Mouse (Mus musculus) heart, embryonic 14.5 days (tissue): ENCODE measurements around the gene Cyb561d2. TPM values are rescaled to one million over a fixed set of nuclear protein-coding genes. Genes with fewer than 3 reads are reported as not detected.

Experiments used
- ATAC-seq: fragments of 200-750 bp; cut with Nextera tagmentation; 2 replicates; pipeline ENCODE4 v1.8.0; 2017; ENCODE audit warnings: low read depth, moderate TSS enrichment; ENCODE audit not compliant: insufficient number of reproducible peaks, insufficient read depth, low FRiP score
- H3K27ac ChIP-seq, 2 experiments: fragments of 200-500 bp in 1 of 2; fragments of 300-500 bp in 1 of 2; sonication (generic) in 1 of 2; replicated peaks in 1 of 2; 2 replicates each; pipeline ENCODE4 v1.5.1; 2012 to 2014; ENCODE audit warnings: low read depth in 2 of 2, low read length in 2 of 2, control low read depth in 1 of 2, mild to moderate bottlenecking in 1 of 2, mixed read lengths in 1 of 2; ENCODE audit not compliant: control insufficient read depth in 1 of 2, insufficient read depth in 1 of 2
- H3K27me3 ChIP-seq: fragments of 300-500 bp; sonication (generic); 2 replicates; pipeline ENCODE4 v1.6.1; 2014; ENCODE audit warnings: mild to moderate bottlenecking, low read length, control low read depth; ENCODE audit not compliant: control insufficient read depth, insufficient read depth
- H3K36me3 ChIP-seq: fragments of 300-500 bp; sonication (generic); 2 replicates; pipeline ENCODE4 v1.6.1; 2014; ENCODE audit warnings: mild to moderate bottlenecking, control low read depth, low read length, mixed read lengths; ENCODE audit not compliant: control insufficient read depth, insufficient read depth
- H3K4me1 ChIP-seq, 2 experiments: fragments of 200-500 bp in 1 of 2; fragments of 300-500 bp in 1 of 2; sonication (generic) in 1 of 2; 2 replicates each; pipeline ENCODE4 v1.6.1; 2012 to 2014; ENCODE audit warnings: low read length in 2 of 2, control low read depth in 1 of 2, mixed read lengths in 1 of 2; ENCODE audit not compliant: control insufficient read depth in 2 of 2, insufficient read depth in 2 of 2
- H3K4me2 ChIP-seq: fragments of 300-500 bp; sonication (generic); 2 replicates; pipeline ENCODE4 v1.6.1; 2014; ENCODE audit warnings: mild to moderate bottlenecking, low read length
- H3K4me3 ChIP-seq, 2 experiments: fragments of 200-500 bp in 1 of 2; fragments of 300-500 bp in 1 of 2; sonication (generic) in 1 of 2; 2 replicates each; pipeline ENCODE4 v1.5.1; 2012 to 2014; ENCODE audit warnings: low read length in 2 of 2, mild to moderate bottlenecking in 2 of 2, control low read depth in 1 of 2, low read depth in 1 of 2, moderate library complexity in 1 of 2; ENCODE audit not compliant: control insufficient read depth in 1 of 2, insufficient read depth in 1 of 2
- H3K9ac ChIP-seq: fragments of 300-500 bp; sonication (generic); 2 replicates; pipeline ENCODE4 v1.6.1; 2014; ENCODE audit warnings: mild to moderate bottlenecking, low read length
- H3K9me3 ChIP-seq: fragments of 300-500 bp; sonication (generic); 2 replicates; pipeline ENCODE4 v1.6.1; 2016; ENCODE audit warnings: low read length, control low read depth; ENCODE audit not compliant: control insufficient read depth
- WGBS: fragments of 180-500 bp; shearing (Covaris S2); extraction: QIAGEN DNeasy Blood & Tissue Kit; methylation state at CpG from one replicate; pipeline ENCODE4 v1.1.7; 2014; 5-methylcytosine and 5-hydroxymethylcytosine counted together
- polyA plus RNA-seq: library from polyadenylated mRNA; unstranded; fragments of >200 nt; fragmentation: Nextera tagmentation; extraction: Ambion mirVana; gene quantifications from 2 replicates; pipeline ENCODE4 v1.2.1, GENCODE M21; 2014

The Cyb561d2 gene
- polyA plus RNA-seq, 1 experiment from 2014 or later = 22.8 TPM

DNA sequence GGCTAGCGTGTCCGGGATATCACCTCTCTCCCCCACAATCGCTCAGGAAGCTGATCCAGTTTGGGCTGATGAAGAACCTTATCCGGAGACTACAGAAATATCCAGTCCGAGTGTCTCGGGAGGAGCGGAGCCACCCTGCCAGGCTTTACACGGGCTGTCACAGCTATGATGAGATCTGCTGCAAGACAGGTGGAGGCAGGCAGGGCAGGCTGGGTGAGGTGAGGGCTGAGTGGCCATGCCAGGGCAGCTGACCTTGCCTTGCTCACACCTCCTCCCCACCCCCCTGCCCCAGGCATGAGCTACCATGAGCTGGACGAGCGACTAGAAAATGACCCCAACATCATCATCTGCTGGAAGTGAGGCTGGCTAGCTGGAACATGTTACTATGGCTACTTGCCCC lies 3.2 kb upstream of the Cyb561d2 start:
- no peak overlapping the region for H3K9ac ChIP-seq
- H3K4me3 ChIP-seq = no peak overlapping the region
- H3K4me2 ChIP-seq = no peak overlapping the region
- ATAC-seq = no peak
- peaks cover 18 to 30% of the 10 kb centered on the region in 2 experiments for H3K4me1 ChIP-seq
- peaks cover 24% of the 10 kb centered on the region for H3K36me3 ChIP-seq
- peaks cover 4% of the 10 kb centered on the region for H3K27me3 ChIP-seq
- no peak overlapping the region for H3K27ac ChIP-seq
- WGBS = 83% methylated on average over 10 of the region's 10 CpGs
- H3K9me3 ChIP-seq = no peaks in the 10 kb centered on the region

DNA sequence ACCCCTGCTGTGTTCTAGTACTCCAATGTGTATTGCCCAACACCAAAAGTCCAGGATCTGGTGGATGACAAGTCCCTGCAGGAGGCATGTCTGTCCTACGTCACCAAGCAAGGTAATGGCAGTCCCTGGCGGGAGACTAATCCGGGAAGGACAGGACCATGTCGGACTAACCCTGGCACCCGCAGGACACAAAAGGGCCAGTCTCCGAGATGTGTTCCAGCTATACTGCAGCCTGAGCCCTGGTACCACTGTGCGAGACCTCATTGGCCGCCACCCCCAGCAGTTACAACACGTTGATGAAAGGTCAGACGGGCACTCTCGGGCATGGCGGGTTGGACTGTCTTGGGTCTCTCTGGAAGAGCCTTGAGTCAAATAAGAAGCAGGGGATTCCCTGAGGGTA lies 2.7 kb upstream of the Cyb561d2 start:
- H3K36me3 ChIP-seq = peaks cover 28% of the 10 kb centered on the region
- H3K4me1 ChIP-seq = peaks cover 18 to 30% of the 10 kb centered on the region in 2 experiments
- no peak overlapping the region for H3K9ac ChIP-seq
- H3K9me3 ChIP-seq = no peaks in the 10 kb centered on the region
- no peak overlapping the region for H3K27ac ChIP-seq
- H3K4me3 ChIP-seq = no peak overlapping the region
- no peak overlapping the region for H3K4me2 ChIP-seq
- no peak for ATAC-seq
- H3K27me3 ChIP-seq = peaks cover 3% of the 10 kb centered on the region; the same call in 1 of the 2 replicates
- 88% methylated on average over 12 of the region's 12 CpGs for WGBS

DNA sequence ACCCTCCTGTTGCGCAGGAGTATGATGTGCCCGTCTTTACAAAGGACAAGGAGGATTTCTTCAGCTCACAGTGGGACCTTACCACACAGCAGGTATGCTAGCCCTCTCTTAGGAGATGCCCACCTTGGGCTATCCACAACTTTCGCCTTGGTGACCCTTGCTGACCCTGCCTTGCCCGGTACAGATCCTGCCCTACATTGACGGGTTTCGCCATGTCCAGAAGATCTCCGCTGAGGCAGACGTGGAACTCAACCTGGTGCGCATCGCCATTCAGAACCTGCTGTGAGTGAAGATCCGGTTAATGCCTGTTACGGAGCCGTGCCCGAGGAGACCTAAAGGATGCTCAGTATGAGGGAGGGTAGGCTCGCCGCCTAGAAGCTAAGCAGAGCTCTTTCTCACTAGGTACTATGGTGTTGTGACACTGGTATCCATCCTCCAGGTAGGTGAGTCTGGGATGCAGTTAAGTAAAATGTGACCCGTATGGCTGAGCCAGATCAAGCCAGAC lies 2.3 kb upstream of the Cyb561d2 start:
- ATAC-seq = no peak
- WGBS = 91% methylated on average over 17 of the region's 17 CpGs
- H3K4me3 ChIP-seq = no peak overlapping the region
- H3K36me3 ChIP-seq = peaks cover 33% of the 10 kb centered on the region
- no peak overlapping the region for H3K4me2 ChIP-seq
- H3K4me1 ChIP-seq = peaks cover 18 to 30% of the 10 kb centered on the region in 2 experiments
- H3K27ac ChIP-seq = no peak overlapping the region
- no peaks in the 10 kb centered on the region for H3K9me3 ChIP-seq
- H3K27me3 ChIP-seq = no peaks in the 10 kb centered on the region
- H3K9ac ChIP-seq = no peak overlapping the region

DNA sequence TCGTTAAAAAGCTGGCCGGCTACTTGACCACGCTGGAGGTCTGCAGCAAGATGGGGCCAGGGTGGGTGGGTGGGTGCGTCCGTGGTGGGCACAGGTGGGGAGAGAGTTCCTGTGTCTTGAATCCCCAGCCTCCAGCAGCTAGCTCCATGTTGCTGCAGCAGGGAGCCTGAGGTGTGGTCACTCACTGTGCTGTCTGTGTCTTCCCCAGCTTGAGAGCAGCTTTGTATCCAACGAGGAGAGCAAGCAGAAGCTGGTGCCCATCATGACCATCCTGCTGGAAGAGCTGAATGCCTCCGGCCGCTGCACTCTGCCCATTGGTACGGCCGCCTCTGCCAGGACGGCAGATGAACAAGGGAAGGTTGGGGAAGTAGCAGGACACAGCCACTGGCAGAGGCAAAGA lies 1.3 kb upstream of the Cyb561d2 start:
- ATAC-seq = no peak
- H3K4me2 ChIP-seq = no peak overlapping the region
- peaks cover 18 to 30% of the 10 kb centered on the region in 2 experiments for H3K4me1 ChIP-seq
- H3K36me3 ChIP-seq = peaks cover 42% of the 10 kb centered on the region
- H3K9me3 ChIP-seq = no peaks in the 10 kb centered on the region
- H3K27ac ChIP-seq = no peak overlapping the region
- H3K9ac ChIP-seq = no peak overlapping the region
- H3K4me3 ChIP-seq = no peak overlapping the region
- WGBS = 82% methylated on average over 11 of the region's 11 CpGs
- no peaks in the 10 kb centered on the region for H3K27me3 ChIP-seq

DNA sequence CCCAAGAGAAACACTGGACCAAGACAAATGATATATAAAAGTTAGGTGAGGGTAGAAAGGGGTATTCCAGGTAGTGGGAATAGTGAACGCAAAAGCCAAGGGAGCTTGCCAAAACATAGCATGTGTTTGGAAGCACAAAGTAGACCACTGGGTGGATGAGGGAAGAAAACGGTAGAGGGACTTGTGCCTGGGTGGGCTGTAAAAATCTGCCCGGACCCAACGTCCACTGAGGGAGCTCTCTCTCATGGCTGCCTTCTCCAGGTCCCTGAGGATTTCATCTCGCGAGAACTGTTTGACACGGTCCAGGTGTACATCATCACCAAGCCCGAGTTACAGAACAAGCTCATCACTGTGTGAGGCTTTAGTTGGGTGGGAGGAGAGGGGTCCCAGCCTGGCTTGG lies 728 bp upstream of the Cyb561d2 start:
- Histone ChIP-seq H3K9ac (peak overlapping the region; percentile 73), H3K27me3 (no peaks in the 10 kb centered on the region), H3K36me3 (peaks cover 48% of the 10 kb centered on the region), H3K27ac (no peak overlapping the region), H3K4me1 (peaks cover 18 to 30% of the 10 kb centered on the region in 2 experiments), H3K4me2 (peak overlapping the region; percentile 94), H3K9me3 (no peaks in the 10 kb centered on the region), H3K4me3 (peak overlapping the region; percentile 69 to 86)
- WGBS = 41% methylated on average over 8 of the region's 8 CpGs
- no peak for ATAC-seq

DNA sequence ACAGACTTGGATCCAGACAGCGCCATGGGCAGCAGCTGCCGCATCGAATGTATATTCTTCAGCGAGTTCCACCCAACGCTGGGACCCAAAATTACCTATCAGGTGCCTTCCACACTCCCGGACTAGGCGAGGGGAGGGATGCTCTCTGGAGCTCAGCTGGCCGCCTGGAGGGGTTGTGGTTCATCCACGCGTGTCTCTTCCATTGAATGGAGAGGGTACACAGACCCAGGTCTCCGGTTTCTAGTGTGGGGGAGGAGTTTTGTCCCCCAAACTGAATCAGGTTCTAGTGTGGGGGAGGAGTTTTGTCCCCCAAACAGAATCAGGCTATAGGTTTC lies 326 bp upstream of the Cyb561d2 start:
- peaks cover 18 to 28% of the 10 kb centered on the region in 2 experiments for H3K4me1 ChIP-seq
- no peak for ATAC-seq

DNA sequence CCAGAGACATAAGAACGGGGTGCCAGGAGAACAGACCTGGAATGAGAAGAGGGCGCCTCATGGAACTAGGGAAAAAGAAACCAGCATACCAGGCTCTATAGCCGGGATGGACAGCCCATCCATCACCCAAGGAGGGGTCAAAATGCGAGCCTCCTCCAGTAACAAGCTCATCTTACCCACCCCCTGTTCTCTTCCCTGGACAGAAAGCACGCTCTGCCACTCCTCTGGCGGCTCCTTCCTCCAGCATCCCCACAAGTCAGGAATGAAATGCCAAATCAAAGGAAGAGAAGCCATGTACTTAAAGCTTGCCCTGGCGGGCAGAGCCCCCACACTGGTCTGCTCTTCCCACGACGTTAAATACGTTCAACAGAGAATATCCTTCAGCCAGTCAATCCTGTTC lies 988 bp downstream of the Cyb561d2 start:
- WGBS = 33% methylated on average over 10 of the region's 10 CpGs
- no peaks in the 10 kb centered on the region for H3K27me3 ChIP-seq
- no peaks in the 10 kb centered on the region for H3K9me3 ChIP-seq
- peaks cover 54% of the 10 kb centered on the region for H3K36me3 ChIP-seq
- peaks cover 24 to 31% of the 10 kb centered on the region in 2 experiments for H3K4me1 ChIP-seq
- H3K27ac ChIP-seq = 0 out of 4 replicates have a peak overlapping the region, but pooled peaks of 1 of the 2 experiments have one; percentile 9
- peak overlapping the region; percentile 73 for H3K9ac ChIP-seq
- no peak for ATAC-seq
- peak overlapping the region; percentile 94 for H3K4me2 ChIP-seq
- peak overlapping the region; percentile 69 to 86; a peak in 3 of 4 replicates for H3K4me3 ChIP-seq

More for the DNA sequence above, 326 bp upstream of the Cyb561d2 start:
- Histone ChIP-seq H3K4me3 (peak overlapping the region; percentile 69 to 86), H3K9me3 (no peaks in the 10 kb centered on the region), H3K4me2 (peak overlapping the region; percentile 94), H3K36me3 (peaks cover 52% of the 10 kb centered on the region), H3K27me3 (no peaks in the 10 kb centered on the region), H3K27ac (peak overlapping the region in 1 of 2 experiments; percentile 31; a peak in 1 of 4 replicates), H3K9ac (peak overlapping the region; percentile 73)
- WGBS = 2% methylated on average over 11 of the region's 11 CpGs

DNA sequence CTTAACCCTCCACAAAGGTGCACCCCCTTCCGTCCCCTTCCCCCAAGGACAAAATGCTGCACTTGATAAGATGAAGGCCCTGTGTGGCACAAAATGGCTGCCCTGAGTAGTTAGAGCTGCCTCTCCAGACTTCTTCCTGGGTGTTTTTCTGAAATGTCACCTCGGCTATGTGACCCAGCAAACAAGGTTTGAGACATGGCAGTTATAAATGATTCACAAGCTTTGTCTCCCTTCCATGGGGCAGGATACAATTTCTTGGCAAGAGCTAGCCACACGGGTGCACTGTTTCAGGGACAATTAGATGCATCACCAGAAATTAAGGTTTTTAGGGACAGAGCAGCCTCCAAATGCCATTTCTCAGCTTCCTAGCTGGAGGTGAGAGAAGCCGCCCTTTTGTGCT lies 1.6 kb downstream of the Cyb561d2 start:
- 67% methylated on average over 4 of the region's 4 CpGs for WGBS
- peaks cover 51% of the 10 kb centered on the region for H3K36me3 ChIP-seq
- H3K4me2 ChIP-seq = no peak overlapping the region
- H3K9ac ChIP-seq = no peak overlapping the region
- H3K4me1 ChIP-seq = peaks cover 29 to 37% of the 10 kb centered on the region in 2 experiments
- no peaks in the 10 kb centered on the region for H3K27me3 ChIP-seq
- no peaks in the 10 kb centered on the region for H3K9me3 ChIP-seq
- ATAC-seq = no peak
- no peak overlapping the region for H3K4me3 ChIP-seq
- no peak overlapping the region for H3K27ac ChIP-seq
